Mouse (Mus musculus) hindbrain, embryonic 10.5 days (tissue): ENCODE results near the gene Khnyn. TPM values are rescaled to one million over a fixed set of nuclear protein-coding genes. Genes with fewer than 3 reads are reported as not detected.

Experiments
- DNase-seq: peaks from one replicate; pipeline ENCODE4 v3.0.0-alpha.2; 2017; ENCODE audit warnings: low spot score
- H3K27ac ChIP-seq: fragments of 300-500 bp; sonication (generic); 2 replicates; pipeline ENCODE4 v1.5.1; 2016; ENCODE audit warnings: mild to moderate bottlenecking, moderate library complexity
- H3K27me3 ChIP-seq: fragments of 300-500 bp; sonication (generic); 2 replicates; pipeline ENCODE4 v1.6.1; 2016; ENCODE audit warnings: mild to moderate bottlenecking; ENCODE audit not compliant: poor library complexity, insufficient read depth, severe bottlenecking
- H3K36me3 ChIP-seq: fragments of 300-500 bp; sonication (generic); 2 replicates; pipeline ENCODE4 v1.6.1; 2016; ENCODE audit warnings: mild to moderate bottlenecking, moderate library complexity
- H3K4me1 ChIP-seq: fragments of 300-500 bp; sonication (generic); replicated peaks from 2 replicates; pipeline ENCODE4 v1.6.1; 2016; ENCODE audit warnings: mild to moderate bottlenecking
- H3K4me3 ChIP-seq: fragments of 300-500 bp; sonication (generic); 2 replicates; pipeline ENCODE4 v1.5.1; 2016; ENCODE audit warnings: mild to moderate bottlenecking, moderate library complexity
- H3K9me3 ChIP-seq: fragments of 300-500 bp; sonication (generic); 2 replicates; pipeline ENCODE4 v1.6.1; 2016; ENCODE audit warnings: mild to moderate bottlenecking, moderate library complexity
- WGBS: fragments of 180-500 bp; shearing (Covaris S2); methylation state at CpG from one replicate; pipeline ENCODE4 v1.1.7; 2016; 5-methylcytosine and 5-hydroxymethylcytosine counted together
- polyA plus RNA-seq: library from polyadenylated mRNA; unstranded; fragments of >200 nt; fragmentation: Nextera tagmentation; extraction: Ambion mirVana; gene quantifications from 2 replicates; pipeline ENCODE4 v1.2.1, GENCODE M21; 2016

Gene Khnyn
- polyA plus RNA-seq, 1 experiment from 2014 or later, result 21.4 TPM

- no peak overlapping the region for H3K27ac ChIP-seq
- H3K36me3 ChIP-seq, result peaks cover 33% of the 10 kb centered on the region
- H3K4me1 ChIP-seq, result peaks cover 71% of the 10 kb centered on the region
- no peaks in the 10 kb centered on the region for H3K27me3 ChIP-seq
- 73% methylated on average over 4 of the region's 4 CpGs for WGBS
- DNase-seq, result no peak
- no peaks in the 10 kb centered on the region for H3K9me3 ChIP-seq
- H3K4me3 ChIP-seq, result 0 out of 2 replicates have a peak overlapping the region, but pooled peaks have one; percentile 11
Observed at GRCm38 (mm10) chr14:55857588-55857987, 27.2 kb upstream of the Khnyn start.

- Histone ChIP-seq H3K27ac (no peak overlapping the region), H3K36me3 (peaks cover 71% of the 10 kb centered on the region), H3K4me1 (peaks cover 36% of the 10 kb centered on the region), H3K27me3 (no peaks in the 10 kb centered on the region), H3K9me3 (no peaks in the 10 kb centered on the region), H3K4me3 (no peak overlapping the region)
- DNase-seq, result no peak
- 85% methylated on average over 6 of the region's 6 CpGs for WGBS
Observed at GRCm38 (mm10) chr14:55862186-55862585, 22.6 kb upstream of the Khnyn start.

- H3K27me3 ChIP-seq, result no peaks in the 10 kb centered on the region
- no peaks in the 10 kb centered on the region for H3K9me3 ChIP-seq
- no peak overlapping the region for H3K4me3 ChIP-seq
- WGBS, result 93% methylated on average over 10 of the region's 10 CpGs
- no peak for DNase-seq
- peaks cover 68% of the 10 kb centered on the region for H3K36me3 ChIP-seq
- H3K4me1 ChIP-seq, result peaks cover 30% of the 10 kb centered on the region
- H3K27ac ChIP-seq, result no peak overlapping the region
Observed at GRCm38 (mm10) chr14:55862970-55863369, 21.8 kb upstream of the Khnyn start.

GRCm38 (mm10) chr14:55863773-55864172, 21.0 kb upstream of the Khnyn start:
- H3K36me3 ChIP-seq, result peaks cover 71% of the 10 kb centered on the region
- H3K4me3 ChIP-seq, result no peak overlapping the region
- WGBS, result 37% methylated on average over 7 of the region's 7 CpGs
- no peaks in the 10 kb centered on the region for H3K9me3 ChIP-seq
- peaks cover 33% of the 10 kb centered on the region for H3K4me1 ChIP-seq
- H3K27ac ChIP-seq, result peak overlapping the region; percentile 23; the same call in 1 of the 2 replicates
- peak; percentile 72 for DNase-seq
- H3K27me3 ChIP-seq, result no peaks in the 10 kb centered on the region

GRCm38 (mm10) chr14:55866962-55867361, 17.8 kb upstream of the Khnyn start:
- 42% methylated on average over 4 of the region's 4 CpGs for WGBS
- H3K27me3 ChIP-seq, result no peaks in the 10 kb centered on the region
- H3K4me3 ChIP-seq, result no peak overlapping the region
- H3K27ac ChIP-seq, result no peak overlapping the region
- peak; percentile 71 for DNase-seq
- H3K4me1 ChIP-seq, result peaks cover 18% of the 10 kb centered on the region
- H3K36me3 ChIP-seq, result peaks cover 93% of the 10 kb centered on the region
- no peaks in the 10 kb centered on the region for H3K9me3 ChIP-seq

GRCm38 (mm10) chr14:55868230-55869026, 16.3 kb upstream of the Khnyn start:
- Histone ChIP-seq H3K4me3 (no peak overlapping the region), H3K27me3 (no peaks in the 10 kb centered on the region), H3K4me1 (peaks cover 13% of the 10 kb centered on the region), H3K9me3 (no peaks in the 10 kb centered on the region), H3K27ac (no peak overlapping the region), H3K36me3 (peaks cover 94% of the 10 kb centered on the region)
- WGBS, result 87% methylated on average over 14 of the region's 14 CpGs
- no peak for DNase-seq

- Histone ChIP-seq H3K4me3 (no peak overlapping the region), H3K9me3 (no peaks in the 10 kb centered on the region), H3K36me3 (peaks cover 83% of the 10 kb centered on the region), H3K27ac (no peak overlapping the region), H3K27me3 (no peaks in the 10 kb centered on the region), H3K4me1 (peaks cover 20% of the 10 kb centered on the region)
- DNase-seq, result no peak
- 95% methylated on average over 6 of the region's 6 CpGs for WGBS
Observed at GRCm38 (mm10) chr14:55869538-55869937, 15.2 kb upstream of the Khnyn start.

GRCm38 (mm10) chr14:55872039-55872438, 12.7 kb upstream of the Khnyn start:
- no peak for DNase-seq
- no peak overlapping the region for H3K4me3 ChIP-seq
- peaks cover 20% of the 10 kb centered on the region for H3K4me1 ChIP-seq
- no peaks in the 10 kb centered on the region for H3K27me3 ChIP-seq
- H3K9me3 ChIP-seq, result no peaks in the 10 kb centered on the region
- H3K27ac ChIP-seq, result no peak overlapping the region
- peaks cover 58% of the 10 kb centered on the region for H3K36me3 ChIP-seq
- WGBS, result 94% methylated on average over 12 of the region's 12 CpGs

GRCm38 (mm10) chr14:55872551-55872950, 12.2 kb upstream of the Khnyn start:
- peaks cover 58% of the 10 kb centered on the region for H3K36me3 ChIP-seq
- no peaks in the 10 kb centered on the region for H3K27me3 ChIP-seq
- H3K4me1 ChIP-seq, result peaks cover 22% of the 10 kb centered on the region
- DNase-seq, result no peak
- no peak overlapping the region for H3K4me3 ChIP-seq
- H3K27ac ChIP-seq, result 0 out of 2 replicates have a peak overlapping the region, but pooled peaks have one; percentile 16
- H3K9me3 ChIP-seq, result no peaks in the 10 kb centered on the region
- whole genome bisulfite sequencing, result 90% methylated on average over 17 of the region's 17 CpGs

- H3K36me3 ChIP-seq, result peaks cover 51% of the 10 kb centered on the region
- no peak overlapping the region for H3K4me3 ChIP-seq
Observed at GRCm38 (mm10) chr14:55873242-55873713, 11.5 kb upstream of the Khnyn start.

GRCm38 (mm10) chr14:55873714-55874683, 10.7 kb upstream of the Khnyn start:
- Histone ChIP-seq H3K27me3 (no peaks in the 10 kb centered on the region), H3K27ac (peak overlapping the region; percentile 74), H3K9me3 (no peaks in the 10 kb centered on the region), H3K4me3 (peak overlapping the region; percentile 41), H3K4me1 (peaks cover 24% of the 10 kb centered on the region), H3K36me3 (peaks cover 44% of the 10 kb centered on the region)
- WGBS, result 15% methylated on average over 30 of the region's 30 CpGs
- peak; percentile 88 for DNase-seq

More at GRCm38 (mm10) chr14:55873242-55873713, 11.5 kb upstream of the Khnyn start:
- H3K27ac ChIP-seq, result peak overlapping the region; percentile 74
- peaks cover 23% of the 10 kb centered on the region for H3K4me1 ChIP-seq
- DNase-seq, result no peak
- WGBS, result 85% methylated on average over 8 of the region's 8 CpGs
- no peaks in the 10 kb centered on the region for H3K9me3 ChIP-seq
- H3K27me3 ChIP-seq, result no peaks in the 10 kb centered on the region

GRCm38 (mm10) chr14:55877469-55878315, 7.1 kb upstream of the Khnyn start:
- no peak for DNase-seq
- WGBS, result 34% methylated on average over 14 of the region's 14 CpGs
- H3K27me3 ChIP-seq, result 0 out of 2 replicates have a peak, but pooled peaks cover 3% of the 10 kb centered on the region
- H3K27ac ChIP-seq, result peak overlapping the region; percentile 54; the same call in 1 of the 2 replicates
- H3K4me1 ChIP-seq, result peaks cover 31% of the 10 kb centered on the region
- no peaks in the 10 kb centered on the region for H3K9me3 ChIP-seq
- peaks cover 7% of the 10 kb centered on the region for H3K36me3 ChIP-seq
- H3K4me3 ChIP-seq, result 0 out of 2 replicates have a peak overlapping the region, but pooled peaks have one; percentile 16
